Mouse (Mus musculus): ENCODE data around the gene Bcl2l11. TPM values are rescaled to one million over a fixed set of nuclear protein-coding genes. Genes with fewer than 3 reads are reported as not detected.

The Bcl2l11 gene
- polyA plus RNA-seq, 1 experiment from 2014 or later = 13.4 TPM

GRCm38 (mm10) chr2:128203749-128204405, 78.0 kb downstream of the Bcl2l11 start:
- 83% methylated on average over 6 of the region's 6 CpGs for WGBS

GRCm38 (mm10) chr2:128208541-128208940, 82.7 kb downstream of the Bcl2l11 start:
- peaks cover 21% of the 10 kb centered on the region for H3K4me1 ChIP-seq (replicated peaks)
- H3K27ac ChIP-seq (replicated peaks) = no peak overlapping the region
- H3K9me3 ChIP-seq = no peaks in the 10 kb centered on the region
- WGBS = 88% methylated on average over 1 of the region's 1 CpGs
- H3K27me3 ChIP-seq = no peaks in the 10 kb centered on the region
- H3K4me2 ChIP-seq = no peak overlapping the region
- no peaks in the 10 kb centered on the region for H3K36me3 ChIP-seq
- H3K9ac ChIP-seq = no peak overlapping the region
- no peak overlapping the region for H3K4me3 ChIP-seq
- no peak for ATAC-seq (ENCODE audit: low FRiP score, low read depth)

More at GRCm38 (mm10) chr2:128203749-128204405, 78.0 kb downstream of the Bcl2l11 start:
- Histone ChIP-seq H3K27ac (replicated peaks) (no peak overlapping the region), H3K4me2 (no peak overlapping the region), H3K9me3 (no peaks in the 10 kb centered on the region), H3K27me3 (no peaks in the 10 kb centered on the region), H3K36me3 (no peaks in the 10 kb centered on the region), H3K9ac (no peak overlapping the region), H3K4me3 (no peak overlapping the region), H3K4me1 (replicated peaks) (no peaks in the 10 kb centered on the region)
- ATAC-seq (ENCODE audit: low FRiP score, low read depth) = no peak

- no peaks in the 10 kb centered on the region for H3K9me3 ChIP-seq
- no peak overlapping the region for H3K4me2 ChIP-seq
- no peak overlapping the region for H3K4me3 ChIP-seq
- ATAC-seq (ENCODE audit: low FRiP score, low read depth) = no peak
- no peak overlapping the region for H3K9ac ChIP-seq
- H3K4me1 ChIP-seq (replicated peaks) = peaks cover 21% of the 10 kb centered on the region
- WGBS = 53% methylated on average over 2 of the region's 2 CpGs
- no peaks in the 10 kb centered on the region for H3K27me3 ChIP-seq
- H3K27ac ChIP-seq (replicated peaks) = no peak overlapping the region
- H3K36me3 ChIP-seq = no peaks in the 10 kb centered on the region
Observed at GRCm38 (mm10) chr2:128209841-128210329, 84.0 kb downstream of the Bcl2l11 start.

GRCm38 (mm10) chr2:128210376-128210775, 84.5 kb downstream of the Bcl2l11 start:
- no peak for ATAC-seq (ENCODE audit: low FRiP score, low read depth)
- WGBS = 37% methylated on average over 9 of the region's 9 CpGs
- H3K9me3 ChIP-seq = no peaks in the 10 kb centered on the region
- no peak overlapping the region for H3K27ac ChIP-seq (replicated peaks)
- no peaks in the 10 kb centered on the region for H3K36me3 ChIP-seq
- H3K27me3 ChIP-seq = no peaks in the 10 kb centered on the region
- peaks cover 21% of the 10 kb centered on the region for H3K4me1 ChIP-seq (replicated peaks)
- H3K4me3 ChIP-seq = no peak overlapping the region
- no peak overlapping the region for H3K9ac ChIP-seq
- H3K4me2 ChIP-seq = no peak overlapping the region

- peaks cover 21% of the 10 kb centered on the region for H3K4me1 ChIP-seq (replicated peaks)
- no peak overlapping the region for H3K27ac ChIP-seq (replicated peaks)
- H3K4me3 ChIP-seq = no peak overlapping the region
- H3K9ac ChIP-seq = no peak overlapping the region
- ATAC-seq (ENCODE audit: low FRiP score, low read depth) = peak; percentile 42; the same call in 1 of the 2 replicates
- no peaks in the 10 kb centered on the region for H3K9me3 ChIP-seq
- peak overlapping the region; percentile 34; the same call in 1 of the 2 replicates for H3K4me2 ChIP-seq
- H3K36me3 ChIP-seq = no peaks in the 10 kb centered on the region
- 14% methylated on average over 18 of the region's 19 CpGs for WGBS
- no peaks in the 10 kb centered on the region for H3K27me3 ChIP-seq
Observed at GRCm38 (mm10) chr2:128211022-128211880, 85.4 kb downstream of the Bcl2l11 start.

GRCm38 (mm10) chr2:128211881-128212209, 86.0 kb downstream of the Bcl2l11 start:
- ATAC-seq (ENCODE audit: low FRiP score, low read depth) = 0 out of 2 replicates have a peak, but pooled peaks have one; percentile 19
- H3K9ac ChIP-seq = no peak overlapping the region
- no peak overlapping the region for H3K4me3 ChIP-seq
- WGBS = 27% methylated on average over 8 of the region's 8 CpGs
- no peaks in the 10 kb centered on the region for H3K36me3 ChIP-seq
- H3K4me1 ChIP-seq (replicated peaks) = peaks cover 21% of the 10 kb centered on the region
- H3K27ac ChIP-seq (replicated peaks) = no peak overlapping the region
- H3K27me3 ChIP-seq = no peaks in the 10 kb centered on the region
- H3K4me2 ChIP-seq = no peak overlapping the region; the same call in 1 of the 2 replicates
- H3K9me3 ChIP-seq = no peaks in the 10 kb centered on the region

Data from hindbrain, embryonic 15.5 days (tissue).